Mouse (Mus musculus): Measurements from ENCODE around the gene Flcn. TPM values are rescaled to one million over a fixed set of nuclear protein-coding genes. Genes with fewer than 3 reads are reported as not detected.

Gene Flcn
- polyA plus RNA-seq, 1 experiment = 74.7 TPM

- DNase-seq = no peak
- 0% methylated on average over 15 of the region's 15 CpGs for WGBS
Observed at GRCm38 (mm10) chr11:59809071-59809669, 646 bp downstream of the Flcn start.

GRCm38 (mm10) chr11:59808170-59808960 lies 1.5 kb downstream of the Flcn start:
- Histone ChIP-seq H3K4me1 (replicated peaks; ENCODE audit: control insufficient read depth, insufficient read depth, low read length) (peaks cover 6% of the 10 kb centered on the region), H3K27ac (ENCODE audit: control insufficient read depth, insufficient read depth, low read length) (no peak overlapping the region; the same call in 1 of the 2 replicates), H3K27me3 (ENCODE audit: control insufficient read depth, insufficient read depth, low read length) (no peaks in the 10 kb centered on the region), H3K36me3 (ENCODE audit: control insufficient read depth, insufficient read depth, low read length) (peaks cover 18% of the 10 kb centered on the region), H3K4me3 (ENCODE audit: control insufficient read depth, insufficient read depth, low read length) (peak overlapping the region; percentile 1; the same call in 1 of the 2 replicates)
- no peak for DNase-seq
- 78% methylated on average over 14 of the region's 14 CpGs for WGBS
- TF ChIP-seq CTCF (IDR thresholded peaks at IDR 0.05; ENCODE audit: borderline replicate concordance, control insufficient read depth, extremely low read depth, insufficient read depth, low read length, poor library complexity) (no peak), POLR2A (IDR thresholded peaks at IDR 0.05; ENCODE audit: control insufficient read depth, extremely low read depth, insufficient read depth, low read length, poor library complexity) (no peak)

More at GRCm38 (mm10) chr11:59809071-59809669, 646 bp downstream of the Flcn start:
- peaks cover 15% of the 10 kb centered on the region for H3K36me3 ChIP-seq (ENCODE audit: control insufficient read depth, insufficient read depth, low read length)
- peak overlapping the region; percentile 89 for H3K4me3 ChIP-seq (ENCODE audit: control insufficient read depth, insufficient read depth, low read length)
- TF ChIP-seq CTCF (IDR thresholded peaks at IDR 0.05; ENCODE audit: borderline replicate concordance, control insufficient read depth, extremely low read depth, insufficient read depth, low read length, poor library complexity) (no peak), POLR2A (IDR thresholded peaks at IDR 0.05; ENCODE audit: control insufficient read depth, extremely low read depth, insufficient read depth, low read length, poor library complexity) (no peak)
- H3K4me1 ChIP-seq (replicated peaks; ENCODE audit: control insufficient read depth, insufficient read depth, low read length) = peaks cover 6% of the 10 kb centered on the region
- peak overlapping the region; percentile 83 for H3K27ac ChIP-seq (ENCODE audit: control insufficient read depth, insufficient read depth, low read length)
- H3K27me3 ChIP-seq (ENCODE audit: control insufficient read depth, insufficient read depth, low read length) = no peaks in the 10 kb centered on the region

DNA sequence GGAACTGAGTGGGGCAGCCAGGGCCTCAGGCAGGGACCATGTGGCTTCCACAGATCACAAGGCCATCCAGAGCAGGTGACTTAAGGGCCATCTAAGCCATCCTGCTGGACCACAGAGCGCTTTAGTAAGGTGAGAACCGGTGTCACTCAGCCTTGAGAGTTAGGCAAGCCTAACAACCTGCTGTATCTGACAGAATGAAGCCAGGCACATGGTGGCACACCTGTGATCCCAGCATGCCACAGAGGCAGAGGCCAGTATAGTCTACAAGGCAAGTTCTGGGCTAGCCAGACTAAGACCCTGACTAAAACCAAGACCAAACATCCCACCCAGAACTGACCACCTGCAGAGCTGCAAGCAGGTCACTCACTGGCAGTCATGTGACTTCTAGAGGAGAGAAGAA lies 4.2 kb downstream of the Flcn start:
- DNase-seq = no peak
- Histone ChIP-seq H3K27ac (ENCODE audit: control insufficient read depth, insufficient read depth, low read length) (no peak overlapping the region), H3K4me1 (replicated peaks; ENCODE audit: control insufficient read depth, insufficient read depth, low read length) (peaks cover 6% of the 10 kb centered on the region), H3K4me3 (ENCODE audit: control insufficient read depth, insufficient read depth, low read length) (no peak overlapping the region), H3K27me3 (ENCODE audit: control insufficient read depth, insufficient read depth, low read length) (no peaks in the 10 kb centered on the region), H3K36me3 (ENCODE audit: control insufficient read depth, insufficient read depth, low read length) (peaks cover 37% of the 10 kb centered on the region)
- TF ChIP-seq CTCF (IDR thresholded peaks at IDR 0.05; ENCODE audit: borderline replicate concordance, control insufficient read depth, extremely low read depth, insufficient read depth, low read length, poor library complexity) (no peak), POLR2A (IDR thresholded peaks at IDR 0.05; ENCODE audit: control insufficient read depth, extremely low read depth, insufficient read depth, low read length, poor library complexity) (no peak)
- WGBS = 92% methylated on average over 2 of the region's 2 CpGs

GRCm38 (mm10) chr11:59805256-59805655 lies 4.6 kb downstream of the Flcn start:
- whole genome bisulfite sequencing = 100% methylated on average over 1 of the region's 1 CpGs
- H3K4me1 ChIP-seq (replicated peaks; ENCODE audit: control insufficient read depth, insufficient read depth, low read length) = peaks cover 6% of the 10 kb centered on the region
- no peak for DNase-seq
- no peak overlapping the region for H3K4me3 ChIP-seq (ENCODE audit: control insufficient read depth, insufficient read depth, low read length)
- no peaks in the 10 kb centered on the region for H3K27me3 ChIP-seq (ENCODE audit: control insufficient read depth, insufficient read depth, low read length)
- TF ChIP-seq CTCF (IDR thresholded peaks at IDR 0.05; ENCODE audit: borderline replicate concordance, control insufficient read depth, extremely low read depth, insufficient read depth, low read length, poor library complexity) (no peak), POLR2A (IDR thresholded peaks at IDR 0.05; ENCODE audit: control insufficient read depth, extremely low read depth, insufficient read depth, low read length, poor library complexity) (no peak)
- peaks cover 41% of the 10 kb centered on the region for H3K36me3 ChIP-seq (ENCODE audit: control insufficient read depth, insufficient read depth, low read length)
- no peak overlapping the region for H3K27ac ChIP-seq (ENCODE audit: control insufficient read depth, insufficient read depth, low read length)

DNA sequence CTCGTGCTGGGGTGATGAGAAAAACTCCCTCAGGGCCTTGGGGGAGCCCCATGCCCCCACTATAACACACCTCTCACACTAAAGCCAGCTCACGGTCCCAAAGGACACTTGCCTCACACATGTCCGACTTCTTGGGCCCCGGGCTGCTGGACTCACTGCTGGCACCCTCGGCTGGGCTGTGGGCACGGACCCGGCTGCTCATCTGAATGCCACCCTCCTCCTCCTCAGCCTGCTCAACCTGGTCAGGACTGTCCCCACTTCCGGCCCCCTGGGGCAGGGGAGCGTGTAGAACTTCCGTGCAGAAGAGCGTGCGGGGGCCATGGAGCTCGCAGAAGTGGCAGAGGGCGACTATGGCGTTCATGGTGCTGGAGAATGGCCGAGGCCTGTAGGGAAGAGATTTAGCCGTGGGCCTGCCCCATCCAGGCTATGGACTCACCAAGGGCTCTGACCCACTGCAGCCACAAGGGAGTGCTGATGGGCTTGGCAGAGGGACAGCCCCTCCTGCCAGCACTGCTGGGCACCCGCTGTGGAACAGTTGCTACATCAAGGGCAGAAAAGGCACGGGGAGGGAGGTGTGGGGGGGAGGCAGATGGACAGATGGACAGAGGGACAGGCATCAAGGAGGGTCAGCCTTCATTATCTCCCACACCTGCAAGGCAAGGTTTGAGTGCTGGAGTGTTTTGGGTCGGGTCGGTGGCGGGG lies 5.3 kb downstream of the Flcn start:
- peaks cover 47% of the 10 kb centered on the region for H3K36me3 ChIP-seq (ENCODE audit: control insufficient read depth, insufficient read depth, low read length)

DNA sequence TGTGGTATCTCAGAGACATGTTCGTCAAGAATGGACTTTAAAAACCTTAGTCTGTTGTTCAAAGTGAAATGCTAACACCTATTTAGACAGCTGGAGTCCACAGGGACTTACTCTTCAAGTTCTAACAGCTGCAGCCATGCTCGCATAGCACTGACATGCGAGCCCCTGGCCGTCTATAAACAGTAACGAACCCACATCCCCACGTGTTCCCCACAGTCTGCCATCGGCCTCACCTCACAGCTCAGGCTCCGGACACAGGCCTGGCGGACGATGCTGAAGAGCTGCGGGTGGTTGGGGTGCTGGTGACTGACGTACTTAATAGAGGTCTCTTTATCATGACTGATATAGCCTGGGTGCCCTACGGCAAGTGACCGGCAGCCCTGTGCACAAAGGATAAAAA lies 6.3 kb downstream of the Flcn start:
- 97% methylated on average over 14 of the region's 14 CpGs for WGBS
- no peak for DNase-seq
- H3K4me3 ChIP-seq (ENCODE audit: control insufficient read depth, insufficient read depth, low read length) = no peak overlapping the region
- TF ChIP-seq POLR2A (IDR thresholded peaks at IDR 0.05; ENCODE audit: control insufficient read depth, extremely low read depth, insufficient read depth, low read length, poor library complexity) = no peak
- no peak for TF ChIP-seq CTCF (IDR thresholded peaks at IDR 0.05; ENCODE audit: borderline replicate concordance, control insufficient read depth, extremely low read depth, insufficient read depth, low read length, poor library complexity)
- no peaks in the 10 kb centered on the region for H3K27me3 ChIP-seq (ENCODE audit: control insufficient read depth, insufficient read depth, low read length)
- H3K27ac ChIP-seq (ENCODE audit: control insufficient read depth, insufficient read depth, low read length) = no peak overlapping the region
- H3K4me1 ChIP-seq (replicated peaks; ENCODE audit: control insufficient read depth, insufficient read depth, low read length) = peaks cover 2% of the 10 kb centered on the region
- H3K36me3 ChIP-seq (ENCODE audit: control insufficient read depth, insufficient read depth, low read length) = peaks cover 58% of the 10 kb centered on the region

More for the DNA sequence above, 5.3 kb downstream of the Flcn start:
- H3K27me3 ChIP-seq (ENCODE audit: control insufficient read depth, insufficient read depth, low read length) = no peaks in the 10 kb centered on the region
- TF ChIP-seq POLR2A (IDR thresholded peaks at IDR 0.05; ENCODE audit: control insufficient read depth, extremely low read depth, insufficient read depth, low read length, poor library complexity) (no peak), CTCF (IDR thresholded peaks at IDR 0.05; ENCODE audit: borderline replicate concordance, control insufficient read depth, extremely low read depth, insufficient read depth, low read length, poor library complexity) (no peak)
- DNase-seq = no peak
- H3K4me1 ChIP-seq (replicated peaks; ENCODE audit: control insufficient read depth, insufficient read depth, low read length) = peaks cover 6% of the 10 kb centered on the region
- no peak overlapping the region for H3K27ac ChIP-seq (ENCODE audit: control insufficient read depth, insufficient read depth, low read length)
- H3K4me3 ChIP-seq (ENCODE audit: control insufficient read depth, insufficient read depth, low read length) = no peak overlapping the region
- 98% methylated on average over 22 of the region's 22 CpGs for WGBS

Measured in thymus, adult 2 months (tissue).